Mouse (Mus musculus) forebrain, embryonic 16.5 days (tissue): ENCODE measurements around the gene Ecsit. TPM values are rescaled to one million over a fixed set of nuclear protein-coding genes. Genes with fewer than 3 reads are reported as not detected.
A peak's percentile ranks its signal among the peaks of the same experiment; 100 is the strongest.

Experiments
- ATAC-seq: fragments of 200-750 bp; cut with Nextera tagmentation; 2 replicates; pipeline ENCODE4 v1.8.0; 2017; ENCODE audit warnings: mild to moderate bottlenecking, moderate library complexity
- H3K27ac ChIP-seq: fragments of 300-500 bp; sonication (generic); 2 replicates; pipeline ENCODE4 v1.5.1; 2014; ENCODE audit warnings: low read length, control low read depth
- H3K27me3 ChIP-seq: fragments of 300-500 bp; sonication (generic); replicated peaks from 2 replicates; pipeline ENCODE4 v1.6.1; 2014; ENCODE audit warnings: low read length; ENCODE audit not compliant: control insufficient read depth, insufficient read depth
- H3K36me3 ChIP-seq: fragments of 300-500 bp; sonication (generic); 2 replicates; pipeline ENCODE4 v1.6.1; 2014; ENCODE audit not compliant: control insufficient read depth, insufficient read depth
- H3K4me1 ChIP-seq: fragments of 300-500 bp; sonication (generic); replicated peaks from 2 replicates; pipeline ENCODE4 v1.6.1; 2014; ENCODE audit warnings: low read length; ENCODE audit not compliant: control insufficient read depth, insufficient read depth
- H3K4me2 ChIP-seq: fragments of 300-500 bp; sonication (generic); 2 replicates; pipeline ENCODE4 v1.6.1; 2014; ENCODE audit warnings: mild to moderate bottlenecking, low read length, control low read depth
- H3K4me3 ChIP-seq: fragments of 300-500 bp; sonication (generic); replicated peaks from 2 replicates; pipeline ENCODE4 v1.5.1; 2014; ENCODE audit warnings: mild to moderate bottlenecking, low read length, control low read depth
- H3K9ac ChIP-seq: fragments of 300-500 bp; sonication (generic); replicated peaks from 2 replicates; pipeline ENCODE4 v1.6.1; 2014; ENCODE audit warnings: low read depth, low read length, control low read depth
- H3K9me3 ChIP-seq: fragments of 300-500 bp; sonication (generic); 2 replicates; pipeline ENCODE4 v1.6.1; 2016; ENCODE audit warnings: low read length; ENCODE audit not compliant: control insufficient read depth
- WGBS: fragments of 180-500 bp; shearing (Covaris S2); extraction: QIAGEN DNeasy Blood & Tissue Kit; methylation state at CpG from one replicate; pipeline ENCODE4 v1.1.7; 2014; 5-methylcytosine and 5-hydroxymethylcytosine counted together
- polyA plus RNA-seq: library from polyadenylated mRNA; unstranded; fragments of >200 nt; fragmentation: Nextera tagmentation; extraction: Ambion mirVana; gene quantifications from 2 replicates; pipeline ENCODE4 v1.2.1, GENCODE M21; 2015

Ecsit gene
- polyA plus RNA-seq, result 62.5 and 67.4 TPM in 2 replicates

- H3K4me3 ChIP-seq, result peak within 1 kb of the TSS; percentile 96
- peak within 1 kb of the TSS; percentile 81 for H3K9ac ChIP-seq
- H3K9me3 ChIP-seq, result no peaks in the 10 kb centered on the region
- peaks cover 11% of the 10 kb centered on the region for H3K4me1 ChIP-seq
- no peaks in the 10 kb centered on the region for H3K27me3 ChIP-seq
- ATAC-seq, result peak; percentile 100
- under 1% methylated on average over 48 of the region's 48 CpGs for WGBS
- H3K4me2 ChIP-seq, result peak within 1 kb of the TSS; percentile 82
- H3K36me3 ChIP-seq, result no peaks in the 10 kb centered on the region
- peak within 1 kb of the TSS; percentile 70; the same call in 1 of the 2 replicates for H3K27ac ChIP-seq
These were observed at the start of gene Ecsit for GRCm38 (mm10) chr9:22085022-22085834. Gene Ecsit (minus strand): TSS chr9:22085438.

- 88% methylated on average over 7 of the region's 7 CpGs for WGBS
- Histone ChIP-seq H3K9ac (no peak overlapping the region), H3K27ac (no peak overlapping the region), H3K27me3 (peaks cover 14% of the 10 kb centered on the region), H3K4me1 (peaks cover 5% of the 10 kb centered on the region; the same call in 1 of the 2 replicates), H3K4me2 (no peak overlapping the region), H3K36me3 (no peaks in the 10 kb centered on the region), H3K9me3 (no peaks in the 10 kb centered on the region), H3K4me3 (no peak overlapping the region)
- ATAC-seq, result no peak
These were observed 49.1 kb upstream of the Ecsit start for GRCm38 (mm10) chr9:22134246-22134890.

GRCm38 (mm10) chr9:22132220-22132619, 47.0 kb upstream of the Ecsit start:
- ATAC-seq, result no peak
- H3K4me3 ChIP-seq, result no peak overlapping the region
- no peak overlapping the region for H3K27ac ChIP-seq
- no peak overlapping the region for H3K4me2 ChIP-seq
- no peaks in the 10 kb centered on the region for H3K36me3 ChIP-seq
- H3K27me3 ChIP-seq, result peaks cover 14% of the 10 kb centered on the region
- no peak overlapping the region for H3K9ac ChIP-seq
- H3K4me1 ChIP-seq, result peaks cover 5% of the 10 kb centered on the region; the same call in 1 of the 2 replicates
- WGBS, result 63% methylated on average over 11 of the region's 11 CpGs
- H3K9me3 ChIP-seq, result no peaks in the 10 kb centered on the region

- no peak for ATAC-seq
- H3K9ac ChIP-seq, result no peak overlapping the region
- WGBS, result 3% methylated on average over 35 of the region's 35 CpGs
- no peaks in the 10 kb centered on the region for H3K9me3 ChIP-seq
- no peaks in the 10 kb centered on the region for H3K36me3 ChIP-seq
- peaks cover 14% of the 10 kb centered on the region for H3K27me3 ChIP-seq
- H3K27ac ChIP-seq, result no peak overlapping the region
- peak overlapping the region; percentile 28 for H3K4me2 ChIP-seq
- peaks cover 5% of the 10 kb centered on the region; the same call in 1 of the 2 replicates for H3K4me1 ChIP-seq
- no peak overlapping the region; the same call in 1 of the 2 replicates for H3K4me3 ChIP-seq
These were observed 46.2 kb upstream of the Ecsit start for GRCm38 (mm10) chr9:22131226-22131981.

- no peaks in the 10 kb centered on the region for H3K4me1 ChIP-seq
- no peaks in the 10 kb centered on the region for H3K36me3 ChIP-seq
- 92% methylated on average over 15 of the region's 15 CpGs for WGBS
These were observed 40.2 kb upstream of the Ecsit start for GRCm38 (mm10) chr9:22125246-22126027.

GRCm38 (mm10) chr9:22124169-22124568, 38.9 kb upstream of the Ecsit start:
- 0 out of 2 replicates have a peak, but pooled peaks cover 2% of the 10 kb centered on the region for H3K27me3 ChIP-seq

More at GRCm38 (mm10) chr9:22125246-22126027, 40.2 kb upstream of the Ecsit start:
- H3K27ac ChIP-seq, result no peak overlapping the region
- no peak overlapping the region for H3K4me3 ChIP-seq
- 0 out of 2 replicates have a peak, but pooled peaks cover 4% of the 10 kb centered on the region for H3K27me3 ChIP-seq
- ATAC-seq, result no peak
- no peak overlapping the region for H3K9ac ChIP-seq
- no peak overlapping the region for H3K4me2 ChIP-seq
- H3K9me3 ChIP-seq, result no peaks in the 10 kb centered on the region

GRCm38 (mm10) chr9:22123069-22123609, 37.9 kb upstream of the Ecsit start:
- Histone ChIP-seq H3K36me3 (no peaks in the 10 kb centered on the region), H3K9me3 (no peaks in the 10 kb centered on the region), H3K4me3 (no peak overlapping the region), H3K4me2 (no peak overlapping the region), H3K9ac (no peak overlapping the region), H3K27me3 (0 out of 2 replicates have a peak, but pooled peaks cover 2% of the 10 kb centered on the region), H3K4me1 (no peaks in the 10 kb centered on the region), H3K27ac (no peak overlapping the region)
- no peak for ATAC-seq
- 83% methylated on average over 7 of the region's 7 CpGs for WGBS

More at GRCm38 (mm10) chr9:22124169-22124568, 38.9 kb upstream of the Ecsit start:
- ATAC-seq, result no peak
- Histone ChIP-seq H3K27ac (no peak overlapping the region), H3K4me2 (no peak overlapping the region), H3K9ac (no peak overlapping the region), H3K4me3 (no peak overlapping the region), H3K36me3 (no peaks in the 10 kb centered on the region), H3K4me1 (no peaks in the 10 kb centered on the region), H3K9me3 (no peaks in the 10 kb centered on the region)
- WGBS, result 88% methylated on average over 3 of the region's 3 CpGs

GRCm38 (mm10) chr9:22122005-22122404, 36.8 kb upstream of the Ecsit start:
- Histone ChIP-seq H3K4me2 (no peak overlapping the region), H3K9me3 (no peaks in the 10 kb centered on the region), H3K27ac (no peak overlapping the region), H3K27me3 (0 out of 2 replicates have a peak, but pooled peaks cover 2% of the 10 kb centered on the region), H3K9ac (no peak overlapping the region), H3K4me3 (no peak overlapping the region), H3K36me3 (no peaks in the 10 kb centered on the region), H3K4me1 (peaks cover 6% of the 10 kb centered on the region)
- ATAC-seq, result no peak
- 89% methylated on average over 3 of the region's 3 CpGs for WGBS
